Mouse (Mus musculus): ENCODE data around the gene Kcnj12.

The Kcnj12 gene

DNA sequence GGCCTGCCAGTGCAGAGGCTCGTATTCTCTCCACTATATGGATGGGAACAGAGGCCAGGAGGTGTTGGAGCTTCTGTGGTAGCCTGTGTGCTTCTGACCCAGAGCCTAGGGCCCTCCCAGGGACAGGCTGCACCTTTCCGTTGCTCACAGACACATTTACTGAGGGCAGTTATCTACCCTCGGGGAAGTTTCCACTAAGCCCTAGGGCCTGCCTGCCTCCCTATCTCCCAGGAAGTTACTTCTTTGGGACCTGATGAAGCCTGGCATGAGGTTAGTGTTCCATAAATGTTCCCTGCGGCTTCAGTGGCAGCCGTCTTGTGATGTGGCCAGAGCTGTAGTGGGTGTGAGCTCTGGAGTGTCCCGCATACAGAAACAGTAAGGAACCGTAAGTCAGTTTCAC lies 3.2 kb downstream of the Kcnj12 start:
- DNase-seq = no peak

GRCm38 (mm10) chr11:61026381-61026780 lies 4.0 kb downstream of the Kcnj12 start:
- no peak for DNase-seq

DNA sequence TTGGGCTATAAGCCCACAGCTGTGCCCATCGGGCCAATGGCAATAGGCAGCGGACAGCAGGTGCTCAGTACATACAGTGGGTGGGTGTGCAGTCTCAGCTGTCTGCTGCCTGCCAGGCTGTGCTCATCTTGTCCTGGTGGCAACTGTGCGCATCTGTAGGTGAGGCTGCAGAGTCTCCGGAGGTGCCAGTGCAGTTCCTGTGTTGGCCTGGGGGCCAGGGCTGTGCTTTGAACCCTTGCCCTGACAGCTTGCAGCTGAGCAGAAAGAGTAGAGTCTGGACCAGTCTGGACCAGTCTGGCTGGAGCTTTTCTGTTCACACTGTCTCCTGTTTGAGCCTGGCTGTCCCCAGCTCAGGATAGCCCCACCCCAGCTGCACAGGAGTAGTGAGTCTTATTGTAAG lies 4.8 kb downstream of the Kcnj12 start:
- no peak for DNase-seq

- peak; percentile 9 to 16 for DNase-seq
Observed at GRCm38 (mm10) chr11:61028211-61028950, 6.0 kb downstream of the Kcnj12 start.

DNA sequence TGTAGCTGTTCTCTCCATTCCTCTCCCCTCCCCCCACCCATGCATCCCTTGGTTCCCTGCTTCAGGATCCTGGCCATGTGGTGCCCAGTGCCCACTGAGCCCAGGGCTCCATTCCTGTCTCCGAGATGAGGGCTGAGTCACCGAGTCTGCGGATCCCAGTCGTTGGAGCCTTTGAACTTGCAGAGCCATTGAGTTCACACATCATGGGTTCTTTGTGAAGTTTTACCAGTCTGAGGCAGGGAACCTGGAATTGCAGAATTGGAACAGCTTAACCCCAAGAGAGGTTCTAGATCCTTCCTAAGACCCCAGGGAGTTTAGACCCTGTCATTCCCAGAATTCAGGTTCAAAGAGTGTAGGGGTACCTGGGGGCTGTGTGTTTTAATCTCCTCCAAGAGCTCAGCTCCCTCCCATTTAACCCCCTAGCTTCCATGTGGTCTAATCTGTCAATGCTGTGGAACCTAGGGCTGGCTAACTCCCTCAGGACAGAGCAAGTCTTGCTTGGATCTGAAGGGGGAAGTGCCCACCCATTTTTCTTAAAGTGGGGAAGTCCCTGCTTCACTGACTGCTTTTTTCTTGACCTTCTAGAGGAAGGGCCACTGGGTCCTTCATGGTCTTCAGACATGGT lies 6.9 kb downstream of the Kcnj12 start:
- no peak for DNase-seq

GRCm38 (mm10) chr11:61029864-61030595 lies 7.7 kb downstream of the Kcnj12 start:
- DNase-seq = no peak

GRCm38 (mm10) chr11:61031137-61031536 lies 8.8 kb downstream of the Kcnj12 start:
- no peak for DNase-seq

GRCm38 (mm10) chr11:61031658-61032445 lies 9.5 kb downstream of the Kcnj12 start:
- DNase-seq = no peak

GRCm38 (mm10) chr11:61032481-61032880 lies 10.1 kb downstream of the Kcnj12 start:
- no peak for DNase-seq

DNA sequence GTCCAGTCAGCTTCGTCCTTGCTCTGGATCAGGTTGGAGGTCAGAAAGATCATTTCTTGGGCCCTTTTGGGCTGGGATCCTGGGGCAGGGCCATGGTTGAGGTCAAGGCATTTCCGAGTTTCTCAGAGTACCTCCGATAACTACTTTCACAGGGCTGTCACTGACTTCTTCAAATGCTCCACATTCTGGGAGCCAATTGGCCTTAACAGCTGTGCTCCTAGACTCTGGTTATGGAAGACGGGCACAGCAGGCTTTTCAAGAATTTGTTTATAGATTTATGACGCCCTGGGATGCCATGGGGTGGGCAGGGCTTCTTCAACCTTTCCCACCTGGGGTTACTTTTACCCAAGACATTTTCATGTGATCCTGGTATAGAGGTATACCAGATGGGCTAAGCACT lies 10.8 kb downstream of the Kcnj12 start:
- no peak for DNase-seq

DNA sequence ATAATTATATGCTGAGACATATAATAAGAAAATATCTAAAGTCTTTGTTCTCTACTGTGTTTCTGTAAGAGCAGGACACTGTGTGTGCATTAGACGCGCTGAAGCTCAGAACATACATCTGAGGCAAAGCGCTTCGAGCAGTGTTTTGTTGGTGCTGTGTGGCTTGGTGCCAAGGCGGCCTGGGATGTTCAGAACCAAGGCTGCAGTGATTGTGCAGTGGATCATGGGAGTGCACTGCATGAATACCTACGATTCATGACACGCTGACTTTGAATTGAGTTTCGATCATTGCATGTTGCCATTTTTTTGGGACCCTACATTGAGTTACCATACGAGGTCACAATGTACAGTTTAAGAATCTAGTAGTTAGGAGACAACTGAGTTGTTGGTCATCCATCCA lies 14.3 kb downstream of the Kcnj12 start:
- DNase-seq = no peak

GRCm38 (mm10) chr11:61038277-61038782 lies 16.0 kb downstream of the Kcnj12 start:
- DNase-seq = no peak

DNA sequence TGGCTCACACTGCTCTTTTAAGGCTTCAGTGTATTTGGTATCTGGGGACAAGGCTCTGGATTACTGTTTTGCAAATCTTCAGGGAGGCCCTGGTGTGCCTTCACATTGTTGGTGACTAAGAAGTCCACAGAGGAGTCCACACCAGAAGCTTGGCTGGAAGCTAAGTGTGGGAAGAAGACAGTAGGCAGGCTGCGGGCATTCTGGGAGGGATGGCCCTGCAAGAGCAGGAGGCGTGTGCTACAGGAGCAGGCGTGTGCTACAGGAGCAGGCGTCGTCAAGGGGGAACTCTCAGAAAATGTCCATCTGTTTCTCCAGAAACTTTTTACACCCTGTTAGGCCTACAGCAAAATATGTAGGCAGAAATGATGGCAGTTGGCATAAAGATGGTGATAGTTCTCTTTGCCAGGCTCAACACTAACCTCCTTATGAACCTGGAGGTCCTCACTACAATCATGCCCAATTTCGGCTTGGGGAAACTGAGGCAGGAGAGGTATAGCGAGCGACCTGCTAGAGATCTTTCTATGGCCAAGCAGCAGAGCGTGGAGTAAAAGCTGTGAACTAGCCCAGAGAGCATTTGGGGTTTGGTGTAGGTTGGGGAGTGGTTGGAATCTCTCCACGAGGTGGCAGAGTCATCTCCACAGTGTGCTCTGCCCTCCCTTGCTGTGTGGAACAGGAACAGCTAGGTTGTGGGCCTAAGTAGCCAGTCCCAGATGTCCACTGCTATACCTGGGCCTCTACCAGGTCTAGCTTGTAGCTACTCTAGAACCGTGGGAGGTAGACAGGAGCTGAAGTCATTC lies 18.7 kb downstream of the Kcnj12 start:
- DNase-seq = no peak

- DNase-seq = no peak
Observed at GRCm38 (mm10) chr11:61042593-61042992, 20.2 kb downstream of the Kcnj12 start.

DNA sequence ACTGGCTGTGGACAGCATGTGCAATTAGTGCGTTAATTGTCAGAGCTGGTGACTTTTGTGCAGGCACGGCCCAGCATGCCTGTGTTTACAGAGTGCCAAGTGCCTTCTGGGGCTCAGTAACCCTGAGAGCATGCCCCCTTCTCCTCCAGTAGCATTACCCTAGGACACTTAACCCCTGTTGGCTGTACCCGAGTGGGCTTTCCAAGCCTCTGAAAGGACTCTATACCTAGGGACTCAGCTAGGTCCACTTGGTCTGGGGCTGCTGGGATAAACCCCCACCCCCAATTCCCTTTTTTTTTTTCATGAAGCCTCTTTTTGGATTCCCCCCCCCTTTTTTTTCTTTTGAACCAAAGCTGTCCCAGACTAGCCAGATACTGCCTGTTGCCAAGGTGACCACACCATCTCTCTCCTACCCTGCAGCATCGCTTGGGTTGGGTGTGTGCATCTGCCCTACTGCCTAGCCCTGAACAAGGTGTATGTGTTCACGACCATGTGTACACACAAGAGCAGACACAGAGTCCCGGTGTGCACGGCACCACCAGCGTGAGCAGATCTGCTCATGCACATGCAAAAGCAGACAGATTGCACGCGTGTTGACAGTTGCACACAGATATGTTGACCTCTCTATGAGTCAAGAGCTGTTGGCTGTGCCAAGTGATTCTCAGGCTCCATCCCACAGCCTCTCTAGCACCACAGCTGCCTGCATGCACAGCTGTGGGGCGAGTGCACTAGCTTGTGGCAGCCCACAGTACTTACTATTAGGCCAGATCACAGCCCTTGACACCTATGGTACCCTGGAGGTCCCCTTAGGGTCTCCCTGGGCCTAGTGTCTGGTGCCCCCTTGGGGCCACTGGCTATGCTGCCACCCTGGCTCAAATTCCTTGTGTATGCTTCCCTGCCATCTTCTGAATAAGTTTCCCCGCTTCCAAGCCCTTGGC lies 21.0 kb downstream of the Kcnj12 start:
- DNase-seq = no peak

- DNase-seq = no peak
Observed at GRCm38 (mm10) chr11:61044741-61045140, 22.4 kb downstream of the Kcnj12 start.

GRCm38 (mm10) chr11:61047441-61047840 lies 25.1 kb downstream of the Kcnj12 start:
- no peak for DNase-seq

DNA sequence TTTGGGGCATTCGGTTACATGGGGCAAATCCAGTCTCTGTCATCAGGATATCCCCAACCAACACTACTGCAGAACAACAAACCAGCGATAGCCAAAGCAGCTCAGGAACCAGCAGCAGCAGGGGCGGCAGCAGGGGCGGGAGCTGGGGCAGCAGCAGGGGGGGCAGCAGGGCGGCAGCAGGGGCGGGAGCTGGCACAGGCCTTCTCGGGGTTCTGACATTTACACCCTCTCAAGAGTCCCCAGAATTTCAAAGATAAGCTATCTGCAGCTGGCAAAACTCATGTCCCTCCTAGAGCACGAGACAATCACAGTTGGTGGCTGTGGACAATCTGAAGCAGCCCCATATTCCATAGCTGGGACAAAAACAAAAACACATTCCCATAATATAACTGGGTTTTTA lies 28.8 kb downstream of the Kcnj12 start:
- DNase-seq = no peak

- DNase-seq = peak in 1 of 2 experiments; percentile 6
Observed at GRCm38 (mm10) chr11:61056871-61057270, 34.5 kb downstream of the Kcnj12 start.

GRCm38 (mm10) chr11:61059691-61060457 lies 37.5 kb downstream of the Kcnj12 start:
- no peak for DNase-seq
